Mouse (Mus musculus): ENCODE data around the gene Fscn2. TPM values are rescaled to one million over a fixed set of nuclear protein-coding genes. Genes with fewer than 3 reads are reported as not detected.

Gene Fscn2
- total and polyA plus RNA-seq, 3 experiments, result 0.21 TPM; not detected in 2

DNA sequence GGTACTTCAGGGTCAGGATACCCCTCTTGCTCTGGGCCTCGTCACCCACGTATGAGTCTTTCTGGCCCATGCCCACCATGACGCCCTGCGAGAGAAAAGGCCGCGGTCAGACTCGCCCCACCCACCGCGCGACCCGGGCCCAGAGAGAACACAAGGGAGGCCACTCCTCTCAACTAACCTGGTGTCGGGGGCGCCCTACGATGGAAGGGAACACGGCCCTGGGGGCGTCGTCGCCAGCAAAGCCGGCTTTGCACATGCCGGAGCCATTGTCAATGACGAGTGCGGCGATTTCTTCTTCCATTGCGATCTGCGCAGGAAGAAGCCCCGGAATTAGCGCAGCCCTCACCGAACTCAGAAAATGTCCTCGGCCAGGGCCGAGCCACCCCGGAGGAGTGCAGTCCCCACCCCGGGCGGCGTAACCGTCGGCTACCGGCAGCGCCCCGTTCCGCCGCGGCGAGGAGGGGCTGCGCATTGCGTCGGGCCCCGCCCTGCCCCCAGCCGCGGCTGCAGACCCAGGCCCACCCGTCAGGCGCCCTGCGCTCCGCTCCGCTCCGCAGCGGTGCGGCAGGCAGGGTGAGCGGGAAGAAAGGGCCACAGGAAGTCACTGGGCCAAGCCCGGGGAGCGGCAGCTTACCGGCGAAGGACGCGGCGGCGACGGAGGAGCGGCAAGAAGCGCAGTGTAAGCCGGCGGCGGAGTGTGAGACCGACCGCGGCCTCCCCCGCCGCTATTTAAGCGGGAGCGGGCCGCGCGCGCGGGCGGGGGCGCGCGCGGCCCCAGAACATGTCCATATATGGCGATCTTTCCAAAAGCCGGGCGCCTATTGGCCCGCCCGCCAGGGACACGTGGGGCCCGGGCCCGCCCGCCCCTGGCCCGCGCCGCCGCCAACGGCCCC, 13.3 kb upstream of the Fscn2 start, which contains the start of gene Actg1:
Gene Actg1 (minus strand): TSS at position 752 of the 893 bp plus-strand sequence.
- Histone ChIP-seq H3K27ac (peak within 1 kb of the TSS; percentile 100), H3K4me1 (ENCODE audit: control insufficient read depth, insufficient read depth, low read length) (peaks cover 18% of the 10 kb centered on the region), H3K4me3 (peak within 1 kb of the TSS; percentile 99), H3K27me3 (ENCODE audit: control insufficient read depth, insufficient read depth, low read length) (no peaks in the 10 kb centered on the region), H3K9ac (ENCODE audit: low read depth, low read length) (peak within 1 kb of the TSS; percentile 100), H3K36me3 (ENCODE audit: control insufficient read depth, insufficient read depth, low read length) (peaks cover 5% of the 10 kb centered on the region), H3K79me2 (replicated peaks; ENCODE audit: control insufficient read depth, insufficient read depth, low read length) (peaks cover 3% of the 10 kb centered on the region)
- no peak for TF ChIP-seq EP300 (IDR thresholded peaks at IDR 0.05; ENCODE audit: insufficient read depth, low read depth, low read length)
- TF ChIP-seq POLR2A (IDR thresholded peaks at IDR 0.05; ENCODE audit: insufficient read depth, low read depth, low read length), result peak; percentile 90
- peak; percentile 90 to 94 for DNase-seq
- under 1% methylated on average over 96 of the region's 103 CpGs for WGBS
- intact Hi-C loops (cut with DNase I), result loop anchor here (2.0 kb wide), 1 partner anchor 115 kb away; the partner anchor contains the start of gene Bahcc1

DNA sequence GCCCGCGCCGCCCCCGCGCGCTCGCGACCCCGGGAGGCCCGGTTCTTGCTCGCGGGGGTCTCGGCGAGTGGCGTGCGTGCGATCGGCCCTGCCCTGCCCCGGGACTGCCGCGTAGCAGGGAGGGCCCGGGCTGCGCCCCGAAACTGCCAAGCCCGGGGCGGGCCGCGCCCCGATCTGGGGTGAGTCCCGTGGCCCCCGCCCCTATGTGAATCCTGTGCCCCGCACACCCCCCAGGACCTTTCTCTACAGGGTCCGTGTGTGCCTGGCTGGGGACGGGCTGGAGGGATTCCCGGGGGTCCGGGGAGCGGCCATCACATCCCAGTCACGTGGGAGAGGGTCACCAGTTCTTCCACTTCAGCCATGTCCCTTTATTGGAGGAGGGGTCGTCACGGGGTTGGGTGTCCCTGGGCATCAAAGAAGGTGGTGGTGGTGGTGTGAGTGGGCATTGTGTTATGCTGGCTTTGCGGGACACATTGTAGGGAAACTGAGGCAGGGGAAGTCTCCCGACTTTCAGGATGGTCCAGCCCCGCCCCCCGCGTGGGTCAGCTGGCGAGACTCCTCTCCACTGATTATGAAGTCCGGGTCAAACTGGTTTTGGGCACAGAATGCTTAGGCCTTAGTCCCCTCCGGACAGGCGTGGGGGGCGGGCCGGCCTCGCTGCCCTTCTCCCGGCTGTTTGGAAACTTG, 12.5 kb upstream of the Fscn2 start:
- H3K4me3 ChIP-seq, result peak overlapping the region; percentile 98
- TF ChIP-seq EP300 (IDR thresholded peaks at IDR 0.05; ENCODE audit: insufficient read depth, low read depth, low read length) (no peak), POLR2A (IDR thresholded peaks at IDR 0.05; ENCODE audit: insufficient read depth, low read depth, low read length) (peak; percentile 11; the same call in 1 of the 2 replicates)
- intact Hi-C loops (cut with DNase I), result loop anchor here (2.0 kb wide), 1 partner anchor 116 kb away; the partner anchor contains the start of gene Bahcc1
- peaks cover 20% of the 10 kb centered on the region for H3K4me1 ChIP-seq (ENCODE audit: control insufficient read depth, insufficient read depth, low read length)
- peaks cover 3% of the 10 kb centered on the region for H3K79me2 ChIP-seq (replicated peaks; ENCODE audit: control insufficient read depth, insufficient read depth, low read length)
- H3K27me3 ChIP-seq (ENCODE audit: control insufficient read depth, insufficient read depth, low read length), result no peaks in the 10 kb centered on the region
- H3K9ac ChIP-seq (ENCODE audit: low read depth, low read length), result peak overlapping the region; percentile 99
- peak; percentile 76 to 80 for DNase-seq
- H3K27ac ChIP-seq, result peak overlapping the region; percentile 100
- peaks cover 5% of the 10 kb centered on the region for H3K36me3 ChIP-seq (ENCODE audit: control insufficient read depth, insufficient read depth, low read length)
- WGBS, result 2% methylated on average over 46 of the region's 53 CpGs

DNA sequence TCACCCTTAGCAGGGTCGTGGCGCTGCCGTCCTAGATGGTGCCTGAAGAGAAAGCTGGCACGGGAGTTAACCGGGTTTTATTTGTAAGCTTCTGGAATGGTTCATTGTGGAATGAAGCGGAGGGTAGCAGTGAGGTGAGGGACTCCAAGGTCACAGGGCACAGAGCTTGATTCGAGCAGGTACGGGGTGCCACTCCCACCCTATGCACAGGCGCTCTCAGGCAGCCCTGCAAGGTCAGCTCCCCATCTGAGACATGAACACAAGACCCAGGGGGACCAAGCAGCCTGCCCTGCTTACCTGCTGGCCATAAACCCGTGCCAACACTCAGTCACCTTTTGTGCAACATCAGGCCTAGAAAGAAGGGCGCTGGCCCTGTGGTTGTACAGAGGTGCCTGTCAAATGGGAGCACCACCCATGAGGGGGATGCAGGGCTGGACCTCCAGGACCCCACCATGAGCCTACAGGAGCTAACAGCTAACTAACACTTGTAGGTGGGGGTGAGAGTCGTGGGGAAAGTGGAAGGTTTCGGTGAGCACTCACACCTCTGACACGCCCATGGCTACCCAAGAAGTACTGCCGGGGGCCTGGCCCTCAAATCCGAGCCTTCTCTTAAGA, 11.9 kb upstream of the Fscn2 start:
- Histone ChIP-seq H3K4me1 (ENCODE audit: control insufficient read depth, insufficient read depth, low read length) (peaks cover 21% of the 10 kb centered on the region), H3K4me3 (peak overlapping the region; percentile 98), H3K27ac (peak overlapping the region; percentile 100), H3K27me3 (ENCODE audit: control insufficient read depth, insufficient read depth, low read length) (no peaks in the 10 kb centered on the region), H3K36me3 (ENCODE audit: control insufficient read depth, insufficient read depth, low read length) (peaks cover 5% of the 10 kb centered on the region), H3K9ac (ENCODE audit: low read depth, low read length) (peak overlapping the region; percentile 99), H3K79me2 (replicated peaks; ENCODE audit: control insufficient read depth, insufficient read depth, low read length) (peaks cover 3% of the 10 kb centered on the region)
- peak in 1 of 2 experiments; percentile 77 for DNase-seq
- TF ChIP-seq CTCF (IDR thresholded peaks at IDR 0.05), result no peak
- TF ChIP-seq EP300 (IDR thresholded peaks at IDR 0.05; ENCODE audit: insufficient read depth, low read depth, low read length), result no peak
- no peak for TF ChIP-seq POLR2A (IDR thresholded peaks at IDR 0.05; ENCODE audit: insufficient read depth, low read depth, low read length)
- WGBS, result under 1% methylated on average over 16 of the region's 16 CpGs
- intact Hi-C loops (cut with DNase I), result loop anchor here (2.0 kb wide), 1 partner anchor 117 kb away; the partner anchor contains the start of gene Bahcc1

DNA sequence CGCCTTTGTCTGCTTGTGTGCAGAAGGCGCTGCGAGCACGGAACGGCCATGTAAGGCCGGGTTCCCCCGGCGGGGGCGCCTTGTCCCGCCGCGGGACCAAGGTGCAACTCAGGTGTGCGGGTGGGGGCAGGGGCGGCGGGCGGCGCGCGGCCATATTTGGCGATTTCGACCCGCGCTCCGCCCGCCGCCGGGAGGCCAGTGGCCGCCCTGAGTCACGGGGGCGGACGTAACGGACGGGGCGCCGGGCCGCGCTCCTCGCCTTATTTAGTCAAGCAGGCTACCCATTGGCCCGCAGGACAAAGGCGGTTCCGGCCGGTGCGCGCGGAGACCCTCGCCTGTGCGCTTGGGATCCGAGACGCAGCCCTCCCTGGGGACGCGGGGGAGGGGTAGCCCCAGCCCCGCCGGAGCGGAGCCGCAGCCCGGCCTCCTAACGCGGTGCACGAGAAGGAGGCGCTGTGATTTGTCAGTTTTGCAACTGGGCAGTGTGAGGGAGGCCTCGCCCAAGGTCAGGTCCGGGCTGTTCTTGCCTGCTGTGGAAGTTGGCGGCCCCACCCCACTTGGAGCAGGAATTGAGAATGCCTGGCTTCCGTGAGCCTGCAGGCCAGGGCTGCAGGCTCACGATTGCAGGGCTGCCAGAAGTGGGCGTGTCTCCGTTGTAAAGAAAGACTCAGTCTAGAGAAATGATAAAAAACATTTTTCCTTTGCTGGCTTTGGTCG, 11.2 kb upstream of the Fscn2 start:
- Histone ChIP-seq H3K79me2 (replicated peaks; ENCODE audit: control insufficient read depth, insufficient read depth, low read length) (peaks cover 3% of the 10 kb centered on the region), H3K36me3 (ENCODE audit: control insufficient read depth, insufficient read depth, low read length) (peaks cover 4% of the 10 kb centered on the region), H3K27me3 (ENCODE audit: control insufficient read depth, insufficient read depth, low read length) (no peaks in the 10 kb centered on the region), H3K9ac (ENCODE audit: low read depth, low read length) (peak overlapping the region; percentile 99), H3K4me3 (peak overlapping the region; percentile 98), H3K4me1 (ENCODE audit: control insufficient read depth, insufficient read depth, low read length) (peaks cover 19% of the 10 kb centered on the region), H3K27ac (peak overlapping the region; percentile 100)
- under 1% methylated on average over 68 of the region's 68 CpGs for WGBS
- intact Hi-C loops (cut with DNase I), result loop anchor here (2.0 to 5.0 kb wide), 2 partner anchors 117 to 163 kb away; partner anchors contain the start of gene Bahcc1
- TF ChIP-seq POLR2A (IDR thresholded peaks at IDR 0.05; ENCODE audit: insufficient read depth, low read depth, low read length) (peak; percentile 80), EP300 (IDR thresholded peaks at IDR 0.05; ENCODE audit: insufficient read depth, low read depth, low read length) (peak; percentile 90), CTCF (IDR thresholded peaks at IDR 0.05) (peak; percentile 11; the same call in 1 of the 2 replicates)
- peak; percentile 96 to 97 for DNase-seq

DNA sequence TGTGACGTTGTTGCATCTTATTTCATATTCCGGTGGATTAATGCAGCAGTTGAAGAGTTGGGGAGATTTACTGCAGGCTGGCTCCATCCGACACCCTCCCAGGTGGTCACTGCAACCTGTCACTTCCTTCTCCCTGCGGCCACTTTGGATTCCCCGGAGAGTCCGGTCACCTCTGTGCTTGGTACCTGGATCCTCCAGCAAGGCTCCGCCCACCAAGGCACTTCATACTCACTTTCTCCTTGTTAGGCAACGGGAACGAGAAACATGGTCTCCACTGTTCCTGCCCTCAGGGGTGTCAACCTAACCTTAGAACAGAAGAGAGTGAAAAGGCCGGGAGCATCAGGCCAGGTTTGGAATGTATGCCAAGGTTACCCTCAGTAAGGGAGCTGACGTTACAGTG, 10.6 kb upstream of the Fscn2 start:
- H3K27me3 ChIP-seq (ENCODE audit: control insufficient read depth, insufficient read depth, low read length), result no peaks in the 10 kb centered on the region
- no peaks in the 10 kb centered on the region for H3K36me3 ChIP-seq (ENCODE audit: control insufficient read depth, insufficient read depth, low read length)
- peak overlapping the region; percentile 100 for H3K27ac ChIP-seq
- peaks cover 3% of the 10 kb centered on the region for H3K79me2 ChIP-seq (replicated peaks; ENCODE audit: control insufficient read depth, insufficient read depth, low read length)
- WGBS, result 11% methylated on average over 11 of the region's 11 CpGs
- intact Hi-C loops (cut with DNase I), result loop anchor here (5.0 kb wide), 1 partner anchor 163 kb away; no protein-coding TSS in a partner anchor
- H3K9ac ChIP-seq (ENCODE audit: low read depth, low read length), result peak overlapping the region; percentile 47
- peak; percentile 60 to 61 for DNase-seq
- no peak for TF ChIP-seq POLR2A (IDR thresholded peaks at IDR 0.05; ENCODE audit: insufficient read depth, low read depth, low read length)
- no peak for TF ChIP-seq CTCF (IDR thresholded peaks at IDR 0.05)
- TF ChIP-seq EP300 (IDR thresholded peaks at IDR 0.05; ENCODE audit: insufficient read depth, low read depth, low read length), result no peak
- peaks cover 16% of the 10 kb centered on the region for H3K4me1 ChIP-seq (ENCODE audit: control insufficient read depth, insufficient read depth, low read length)
- peak overlapping the region; percentile 98 for H3K4me3 ChIP-seq

Measured in heart, adult 2 months (tissue).